Mouse (Mus musculus) hindbrain, embryonic 14.5 days (tissue): ENCODE results near the gene Wdr86. TPM values are rescaled to one million over a fixed set of nuclear protein-coding genes. Genes with fewer than 3 reads are reported as not detected.
"Not testable (repeated sequence)": the region's sequence is repeated elsewhere in the genome, so short reads cannot be mapped to it uniquely, and the experiment has no call there.

ENCODE experiments used
- ATAC-seq: fragments of 200-750 bp; cut with Nextera tagmentation; 2 replicates; pipeline ENCODE4 v1.8.0; 2017; ENCODE audit warnings: moderate number of reproducible peaks, mild to moderate bottlenecking, moderate TSS enrichment, moderate library complexity; ENCODE audit not compliant: low FRiP score
- DNase-seq: peaks from one replicate; pipeline ENCODE4 v3.0.0-alpha.2; 2015; ENCODE audit warnings: low spot score
- H3K27ac ChIP-seq: fragments of 300-500 bp; sonication (generic); 2 replicates; pipeline ENCODE4 v1.5.1; 2014; ENCODE audit warnings: mild to moderate bottlenecking, moderate library complexity
- H3K27me3 ChIP-seq: fragments of 300-500 bp; sonication (generic); 2 replicates; pipeline ENCODE4 v1.6.1; 2014; ENCODE audit warnings: mild to moderate bottlenecking, low read length, mixed read lengths; ENCODE audit not compliant: control insufficient read depth, insufficient read depth
- H3K36me3 ChIP-seq: fragments of 300-500 bp; sonication (generic); replicated peaks from 2 replicates; pipeline ENCODE4 v1.6.1; 2014; ENCODE audit not compliant: control insufficient read depth, insufficient read depth
- H3K4me1 ChIP-seq: fragments of 300-500 bp; sonication (generic); replicated peaks from 2 replicates; pipeline ENCODE4 v1.6.1; 2014; ENCODE audit warnings: antibody characterized with exemption, low read length, mixed read lengths; ENCODE audit not compliant: control insufficient read depth, insufficient read depth
- H3K4me2 ChIP-seq: fragments of 300-500 bp; sonication (generic); replicated peaks from 2 replicates; pipeline ENCODE4 v1.6.1; 2014; ENCODE audit warnings: mild to moderate bottlenecking, moderate library complexity
- H3K4me3 ChIP-seq: fragments of 300-500 bp; sonication (generic); replicated peaks from 2 replicates; pipeline ENCODE4 v1.5.1; 2014; ENCODE audit warnings: mild to moderate bottlenecking, low read length
- H3K9ac ChIP-seq: fragments of 300-500 bp; sonication (generic); 2 replicates; pipeline ENCODE4 v1.6.1; 2014
- H3K9me3 ChIP-seq: fragments of 300-500 bp; sonication (generic); 2 replicates; pipeline ENCODE4 v1.6.1; 2016; ENCODE audit warnings: low read length; ENCODE audit not compliant: control insufficient read depth
- WGBS: fragments of 180-500 bp; shearing (Covaris S2); extraction: QIAGEN DNeasy Blood & Tissue Kit; methylation state at CpG from one replicate; pipeline ENCODE4 v1.1.7; 2014; 5-methylcytosine and 5-hydroxymethylcytosine counted together
- polyA plus RNA-seq: library from polyadenylated mRNA; unstranded; fragments of >200 nt; fragmentation: Nextera tagmentation; extraction: Ambion mirVana; gene quantifications from 2 replicates; pipeline ENCODE4 v1.2.1, GENCODE M21; 2014

Gene Wdr86
- polyA plus RNA-seq, 1 experiment from 2014 or later = 12.0 TPM

DNA sequence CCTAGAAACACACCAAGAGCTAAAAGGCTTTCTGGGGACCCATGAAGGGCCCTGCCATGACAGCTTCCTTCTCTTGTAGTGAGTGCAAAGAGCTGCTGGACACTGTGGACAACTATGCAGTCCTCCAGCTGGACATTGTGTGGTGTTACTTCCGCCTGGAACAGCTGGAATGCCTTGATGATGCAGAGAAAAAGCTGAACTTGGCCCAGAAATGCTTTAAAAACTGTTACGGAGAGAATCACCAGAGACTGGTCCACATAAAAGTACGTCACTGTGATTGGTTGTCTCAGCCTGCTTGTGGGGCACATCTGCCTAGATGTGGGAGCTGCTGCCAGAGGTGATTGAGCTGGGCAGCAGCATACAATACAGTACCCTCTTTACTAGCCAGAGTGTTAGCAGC, 29.3 kb downstream of the Wdr86 start:
- H3K36me3 ChIP-seq = peaks cover 99% of the 10 kb centered on the region
- no peak overlapping the region for H3K4me3 ChIP-seq
- H3K9ac ChIP-seq = no peak overlapping the region

DNA sequence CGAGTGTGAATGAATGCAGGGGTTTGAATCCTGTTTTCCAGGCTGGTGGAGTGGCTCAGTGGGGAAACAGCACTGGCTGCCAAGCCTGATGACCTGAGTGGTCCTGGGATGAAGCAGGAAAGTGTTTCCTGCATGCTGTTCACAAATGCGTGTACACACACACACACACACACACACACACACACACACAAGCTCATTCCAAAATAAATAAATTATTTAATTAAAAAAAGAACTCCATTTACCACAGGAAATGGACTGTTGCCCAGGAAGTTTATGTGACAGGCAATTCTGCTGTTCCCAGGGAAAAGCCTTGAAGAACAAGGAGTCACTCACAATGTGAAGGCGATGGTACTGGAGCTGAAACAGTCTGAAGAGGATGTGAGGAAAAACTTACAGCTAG, 33.8 kb downstream of the Wdr86 start:
- ATAC-seq (no peak), DNase-seq (no peak)
- Histone ChIP-seq H3K4me2 (no peak overlapping the region), H3K27ac (no peak overlapping the region), H3K4me1 (no peaks in the 10 kb centered on the region), H3K9me3 (no peaks in the 10 kb centered on the region), H3K4me3 (no peak overlapping the region), H3K36me3 (peaks cover 99% of the 10 kb centered on the region), H3K27me3 (no peaks in the 10 kb centered on the region), H3K9ac (no peak overlapping the region)
- 87% methylated on average over 3 of the region's 3 CpGs for WGBS

More for the DNA sequence above, 29.3 kb downstream of the Wdr86 start:
- Histone ChIP-seq H3K4me2 (no peak overlapping the region), H3K27ac (no peak overlapping the region), H3K4me1 (no peaks in the 10 kb centered on the region), H3K9me3 (no peaks in the 10 kb centered on the region), H3K27me3 (no peaks in the 10 kb centered on the region)
- WGBS = 93% methylated on average over 3 of the region's 3 CpGs
- ATAC-seq (no peak), DNase-seq (no peak)

DNA sequence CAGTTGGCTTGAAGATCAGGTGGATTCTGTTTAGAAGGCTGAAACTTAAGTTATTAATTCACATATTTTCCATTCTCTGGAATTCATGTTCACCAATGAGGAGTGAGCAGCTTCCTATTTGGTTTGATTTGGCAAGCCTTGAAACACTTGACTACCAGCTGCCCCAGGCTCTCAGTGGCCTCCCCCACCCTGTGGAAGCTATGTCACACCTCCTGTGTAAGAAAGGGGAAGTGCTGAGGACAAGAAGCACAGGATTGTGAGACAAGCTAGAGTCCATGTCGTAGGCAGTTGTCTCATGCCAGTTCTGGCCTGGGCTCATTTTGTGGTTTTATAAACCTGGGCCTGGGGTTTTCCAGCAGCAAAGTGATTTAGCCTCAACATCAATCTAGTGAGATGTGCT, 42.8 kb downstream of the Wdr86 start:
- 97% methylated on average over 1 of the region's 1 CpGs for WGBS
- Histone ChIP-seq H3K9ac (no peak overlapping the region), H3K27ac (no peak overlapping the region), H3K36me3 (peaks cover 38% of the 10 kb centered on the region), H3K9me3 (no peaks in the 10 kb centered on the region), H3K4me3 (no peak overlapping the region), H3K27me3 (no peaks in the 10 kb centered on the region), H3K4me1 (peaks cover 17% of the 10 kb centered on the region), H3K4me2 (no peak overlapping the region)
- no peak for DNase-seq
- no peak for ATAC-seq

DNA sequence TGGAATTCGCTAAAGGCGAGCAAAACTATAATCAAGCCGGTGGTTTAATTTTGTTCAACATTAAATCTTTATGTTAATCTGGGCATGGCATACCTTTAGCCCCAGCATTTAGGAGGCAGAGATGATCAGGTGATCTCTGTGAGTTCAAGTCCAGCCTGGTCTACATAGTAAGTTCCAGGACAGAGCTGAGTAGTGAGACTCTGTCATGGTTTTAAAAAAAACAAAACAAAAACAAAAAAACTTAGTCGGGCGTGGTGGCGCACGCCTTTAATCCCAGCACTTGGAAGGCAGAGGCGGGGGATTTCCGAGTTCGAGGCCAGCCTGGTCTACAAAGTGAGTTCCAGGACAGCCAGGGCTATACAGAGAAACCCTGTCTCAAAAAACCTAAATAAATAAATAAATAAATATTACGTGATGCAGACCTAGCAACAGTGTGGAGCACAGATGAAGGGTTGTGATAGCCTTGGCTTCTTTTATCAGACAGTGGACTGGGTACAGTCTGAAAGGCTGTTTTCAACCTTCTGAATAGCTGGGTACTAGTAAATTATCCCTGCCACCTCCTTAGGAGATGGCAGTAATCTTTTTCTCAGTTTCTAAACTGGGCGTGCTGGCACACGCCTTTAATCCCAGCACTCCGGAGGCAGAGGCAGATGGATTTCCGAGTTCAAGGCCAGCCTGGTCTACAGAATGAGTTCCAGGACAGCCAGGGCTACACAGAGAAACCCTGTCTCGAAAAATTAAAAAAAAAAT, 43.7 kb downstream of the Wdr86 start:
- H3K27ac ChIP-seq, ATAC-seq: not testable (repeated sequence)
- WGBS = 79% methylated on average over 16 of the region's 16 CpGs

DNA sequence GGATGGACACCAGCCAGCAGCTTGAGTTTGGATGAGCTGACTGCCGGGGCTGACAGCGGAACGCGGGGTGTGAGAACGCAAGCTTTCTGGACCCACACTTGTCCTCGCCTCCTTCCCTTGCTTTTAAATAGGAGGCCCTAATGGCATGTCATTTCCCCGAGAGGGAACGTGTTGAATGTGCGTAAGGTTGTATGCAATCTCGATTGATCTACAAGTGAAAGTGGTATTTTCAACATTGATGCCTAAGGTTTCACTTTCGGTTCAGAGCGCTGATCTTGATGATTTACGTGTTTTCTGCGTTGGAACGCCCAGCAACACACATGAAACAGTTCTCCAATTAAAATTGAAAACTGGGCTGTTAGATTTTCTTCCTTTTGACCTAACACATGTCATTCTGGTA, 44.4 kb downstream of the Wdr86 start:
- H3K27ac ChIP-seq = peak overlapping the region; percentile 98
- peaks cover 17% of the 10 kb centered on the region for H3K4me1 ChIP-seq
- no peaks in the 10 kb centered on the region for H3K9me3 ChIP-seq
- WGBS = 2% methylated on average over 15 of the region's 15 CpGs
- H3K9ac ChIP-seq = peak overlapping the region; percentile 63
- ATAC-seq = no peak
- DNase-seq = peak; percentile 52
- H3K27me3 ChIP-seq = no peaks in the 10 kb centered on the region
- H3K4me2 ChIP-seq = peak overlapping the region; percentile 77
- H3K36me3 ChIP-seq = peaks cover 23% of the 10 kb centered on the region
- peak overlapping the region; percentile 68 for H3K4me3 ChIP-seq

More for the DNA sequence above, 43.7 kb downstream of the Wdr86 start:
- Histone ChIP-seq H3K9ac (peak overlapping the region; percentile 63), H3K4me1 (peaks cover 17% of the 10 kb centered on the region), H3K36me3 (peaks cover 30% of the 10 kb centered on the region), H3K4me3 (peak overlapping the region; percentile 68), H3K4me2 (peak overlapping the region; percentile 77)
- H3K27me3 ChIP-seq, H3K9me3 ChIP-seq, DNase-seq: not testable (repeated sequence)

DNA sequence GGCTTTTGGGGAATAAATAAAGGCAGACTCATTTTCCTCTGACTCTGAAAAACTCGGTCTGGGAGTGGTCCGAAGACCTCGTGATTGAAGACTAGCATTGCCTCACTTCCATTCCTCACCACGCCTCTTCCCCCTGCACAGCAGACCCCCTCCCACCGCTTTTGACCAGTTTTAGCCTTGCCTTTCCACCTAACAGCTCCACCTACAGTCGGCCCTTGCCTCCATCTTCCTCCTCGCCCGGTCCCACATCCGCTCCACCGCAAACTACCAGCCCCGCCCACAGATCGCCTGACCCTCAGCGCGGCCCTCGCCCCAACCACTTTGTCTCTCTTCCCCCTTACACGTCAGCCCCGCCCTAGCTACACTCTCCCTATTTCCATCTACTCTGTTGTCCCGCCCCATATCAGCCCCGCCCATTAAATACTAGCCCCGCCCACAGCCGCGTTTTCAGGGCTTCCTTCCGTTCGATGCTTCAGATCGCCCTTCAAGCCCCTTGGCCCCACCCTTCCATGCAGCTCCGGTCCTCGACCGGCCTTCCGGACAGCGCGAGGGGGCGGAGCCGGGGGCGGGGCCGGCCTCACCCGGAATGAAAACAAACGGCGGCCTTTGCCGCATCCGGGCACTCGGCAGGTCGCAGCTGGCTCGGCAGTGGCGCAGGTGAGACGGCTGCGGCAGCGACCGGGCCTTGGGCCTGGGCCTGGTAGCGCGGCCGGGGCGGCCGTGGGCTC, 45.0 kb downstream of the Wdr86 start, which contains the start of gene Nub1:
TSS of gene Nub1 (plus strand) at position 167 of the 728 bp plus-strand sequence.
- WGBS = under 1% methylated on average over 53 of the region's 53 CpGs
- peak within 1 kb of the TSS; percentile 77 for H3K4me2 ChIP-seq

DNA sequence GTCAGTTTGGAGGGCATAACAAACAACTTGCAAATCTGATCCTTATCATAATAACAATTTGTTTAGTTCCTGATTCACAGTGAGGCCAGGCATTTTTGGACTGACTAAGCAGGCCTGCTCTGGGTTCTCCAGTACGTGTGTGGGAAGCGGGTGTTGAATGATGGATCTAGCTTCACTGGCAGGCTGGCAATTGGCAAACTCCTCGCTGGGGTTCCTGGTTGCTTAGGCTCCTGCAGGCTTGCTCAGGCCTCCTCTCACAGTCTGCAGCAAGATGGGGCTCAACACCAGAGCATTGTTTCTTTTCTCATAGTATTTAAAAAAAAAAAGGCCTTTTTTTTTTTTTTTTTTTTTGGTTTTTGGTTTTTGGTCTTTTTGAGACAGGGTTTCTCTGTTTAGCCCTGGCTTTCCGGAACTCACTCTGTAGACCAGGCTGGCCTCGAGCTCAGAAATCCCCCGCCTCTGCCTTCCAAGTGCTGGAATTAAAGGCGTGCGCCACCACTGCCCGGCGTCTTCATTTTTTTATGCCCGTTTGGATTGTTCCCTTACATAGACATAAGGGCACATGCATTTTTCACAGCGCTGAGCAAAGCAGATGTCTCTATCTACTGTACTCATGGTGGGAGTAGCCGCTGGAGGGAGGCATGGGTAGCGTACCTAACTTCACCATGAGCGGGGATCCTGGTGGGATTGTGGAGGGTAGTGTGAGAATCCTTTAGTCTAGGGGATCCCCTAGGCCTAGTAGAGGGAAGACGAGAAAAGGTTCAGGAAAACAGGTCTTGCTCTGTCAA, 45.8 kb downstream of the Wdr86 start:
- H3K36me3 ChIP-seq = peaks cover 10% of the 10 kb centered on the region
- H3K4me2 ChIP-seq = peak overlapping the region; percentile 77
- H3K27me3 ChIP-seq = no peaks in the 10 kb centered on the region
- peaks cover 17% of the 10 kb centered on the region for H3K4me1 ChIP-seq
- ATAC-seq (peak; percentile 51), DNase-seq (peak; percentile 28)
- H3K27ac ChIP-seq = peak overlapping the region; percentile 98
- H3K9ac ChIP-seq = peak overlapping the region; percentile 76
- no peaks in the 10 kb centered on the region for H3K9me3 ChIP-seq
- H3K4me3 ChIP-seq = peak overlapping the region; percentile 68
- 25% methylated on average over 16 of the region's 16 CpGs for WGBS

More for the DNA sequence above, 45.0 kb downstream of the Wdr86 start, which contains the start of gene Nub1:
- peak within 1 kb of the TSS; percentile 68 for H3K4me3 ChIP-seq
- H3K36me3 ChIP-seq = peaks cover 16% of the 10 kb centered on the region
- H3K9ac ChIP-seq = peak within 1 kb of the TSS; percentile 76
- H3K27me3 ChIP-seq = no peaks in the 10 kb centered on the region
- peaks cover 17% of the 10 kb centered on the region for H3K4me1 ChIP-seq
- peak; percentile 97 for DNase-seq
- ATAC-seq = peak; percentile 97
- peak within 1 kb of the TSS; percentile 98 for H3K27ac ChIP-seq
- H3K9me3 ChIP-seq = no peaks in the 10 kb centered on the region

DNA sequence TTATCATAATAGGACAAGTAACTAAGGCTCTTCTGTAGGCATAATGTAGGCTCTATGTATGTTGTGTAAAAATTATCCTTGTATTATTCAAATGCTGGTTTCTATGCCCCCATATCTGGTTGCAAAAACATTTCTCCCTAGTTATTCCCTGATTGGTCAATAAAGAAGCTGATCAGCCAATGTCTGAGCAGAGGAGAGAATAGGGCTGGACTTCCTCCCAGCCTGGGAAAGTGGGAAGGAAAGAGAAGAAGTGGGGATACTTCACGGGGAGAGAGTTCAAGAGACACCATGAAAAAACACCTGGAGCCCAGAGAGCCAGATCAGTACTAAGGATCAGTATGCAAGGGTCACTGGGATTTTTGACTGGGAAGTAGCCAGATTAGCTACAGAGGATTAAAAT, 49.1 kb downstream of the Wdr86 start:
- no peak overlapping the region for H3K9ac ChIP-seq
- peaks cover 10% of the 10 kb centered on the region for H3K4me1 ChIP-seq
- no peak overlapping the region for H3K4me3 ChIP-seq
- H3K36me3 ChIP-seq = no peaks in the 10 kb centered on the region
- H3K9me3 ChIP-seq = no peaks in the 10 kb centered on the region
- H3K4me2 ChIP-seq = no peak overlapping the region
- no peak overlapping the region for H3K27ac ChIP-seq
- 65% methylated on average over 1 of the region's 1 CpGs for WGBS
- H3K27me3 ChIP-seq = no peaks in the 10 kb centered on the region
- no peak for ATAC-seq
- no peak for DNase-seq

DNA sequence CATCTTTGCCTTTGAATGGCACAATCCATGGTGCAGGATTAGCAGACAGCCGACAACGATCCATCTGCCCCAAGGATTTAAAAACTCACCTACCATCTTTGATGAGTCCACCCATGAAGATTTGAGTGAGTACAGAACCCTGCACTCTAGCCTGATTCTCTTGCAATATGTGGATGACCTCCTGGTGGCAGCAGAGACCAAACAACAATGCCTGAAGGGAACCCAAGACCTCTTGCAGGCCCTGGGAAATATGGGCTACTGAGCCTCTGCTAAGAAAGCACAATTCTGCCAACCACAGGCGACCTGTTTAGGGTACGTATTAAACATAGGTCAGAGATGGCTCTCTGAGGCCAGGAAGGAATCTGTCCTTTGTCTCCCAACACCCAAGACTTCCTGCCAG, 56.3 kb downstream of the Wdr86 start:
- no peak overlapping the region for H3K9ac ChIP-seq
- H3K4me1 ChIP-seq = no peaks in the 10 kb centered on the region
- H3K27me3 ChIP-seq = no peaks in the 10 kb centered on the region
- peak; percentile 87 for DNase-seq
- 36% methylated on average over 4 of the region's 4 CpGs for WGBS
- H3K36me3 ChIP-seq = no peaks in the 10 kb centered on the region
- no peak overlapping the region for H3K4me2 ChIP-seq
- no peak overlapping the region for H3K4me3 ChIP-seq
- no peak overlapping the region for H3K27ac ChIP-seq
- no peaks in the 10 kb centered on the region for H3K9me3 ChIP-seq
- peak; percentile 51; the same call in 1 of the 2 replicates for ATAC-seq
